Mouse (Mus musculus): ENCODE measurements around the gene 6430571L13Rik.
"Not testable (repeated sequence)": the region's sequence is repeated elsewhere in the genome, so short reads cannot be mapped to it uniquely, and the experiment has no call there.

Gene 6430571L13Rik

GRCm38 (mm10) chr9:107306673-107307072 lies 33.7 kb upstream of the 6430571L13Rik start:
- DNase-seq (ENCODE audit: low read depth, low spot score) = not testable (repeated sequence)

- no peak for DNase-seq (ENCODE audit: low read depth, low spot score)
Observed at GRCm38 (mm10) chr9:107307099-107307872, 33.1 kb upstream of the 6430571L13Rik start.

GRCm38 (mm10) chr9:107307886-107308285 lies 32.5 kb upstream of the 6430571L13Rik start:
- DNase-seq (ENCODE audit: low read depth, low spot score) = no peak

- DNase-seq (ENCODE audit: low read depth, low spot score) = no peak
Observed at GRCm38 (mm10) chr9:107308346-107309000, 31.9 kb upstream of the 6430571L13Rik start.

GRCm38 (mm10) chr9:107309171-107309570 lies 31.2 kb upstream of the 6430571L13Rik start:
- no peak for DNase-seq (ENCODE audit: low read depth, low spot score)

- DNase-seq (ENCODE audit: low read depth, low spot score) = no peak
Observed at GRCm38 (mm10) chr9:107309600-107309999, 30.8 kb upstream of the 6430571L13Rik start.

- no peak for DNase-seq (ENCODE audit: low read depth, low spot score)
Observed at GRCm38 (mm10) chr9:107312811-107313584, 27.4 kb upstream of the 6430571L13Rik start.

GRCm38 (mm10) chr9:107313926-107314325 lies 26.5 kb upstream of the 6430571L13Rik start:
- no peak for DNase-seq (ENCODE audit: low read depth, low spot score)

- no peak for DNase-seq (ENCODE audit: low read depth, low spot score)
Observed at GRCm38 (mm10) chr9:107315791-107316190, 24.6 kb upstream of the 6430571L13Rik start.

- DNase-seq (ENCODE audit: low read depth, low spot score) = no peak
Observed at GRCm38 (mm10) chr9:107322461-107323050, 17.8 kb upstream of the 6430571L13Rik start.

GRCm38 (mm10) chr9:107323558-107323957 lies 16.8 kb upstream of the 6430571L13Rik start:
- no peak for DNase-seq (ENCODE audit: low read depth, low spot score)

- DNase-seq (ENCODE audit: low read depth, low spot score) = no peak
Observed at GRCm38 (mm10) chr9:107324799-107325561, 15.4 kb upstream of the 6430571L13Rik start.

GRCm38 (mm10) chr9:107325904-107326303 lies 14.5 kb upstream of the 6430571L13Rik start:
- no peak for DNase-seq (ENCODE audit: low read depth, low spot score)

- DNase-seq (ENCODE audit: low read depth, low spot score) = no peak
Observed at GRCm38 (mm10) chr9:107327879-107328620, 12.4 kb upstream of the 6430571L13Rik start.

- no peak for DNase-seq (ENCODE audit: low read depth, low spot score)
Observed at GRCm38 (mm10) chr9:107330791-107331190, 9.6 kb upstream of the 6430571L13Rik start.

- no peak for DNase-seq (ENCODE audit: low read depth, low spot score)
Observed at GRCm38 (mm10) chr9:107333686-107334085, 6.7 kb upstream of the 6430571L13Rik start.

- no peak for DNase-seq (ENCODE audit: low read depth, low spot score)
Observed at GRCm38 (mm10) chr9:107334356-107334755, 6.0 kb upstream of the 6430571L13Rik start.

GRCm38 (mm10) chr9:107335046-107335445 lies 5.4 kb upstream of the 6430571L13Rik start:
- no peak for DNase-seq (ENCODE audit: low read depth, low spot score)

- DNase-seq (ENCODE audit: low read depth, low spot score) = peak; percentile 41
Observed at GRCm38 (mm10) chr9:107335909-107336308, 4.5 kb upstream of the 6430571L13Rik start.

- no peak for DNase-seq (ENCODE audit: low read depth, low spot score)
Observed at GRCm38 (mm10) chr9:107336386-107336785, 4.0 kb upstream of the 6430571L13Rik start.
